Mouse (Mus musculus): ENCODE measurements around the gene Etv6.
A peak's percentile ranks its signal among the peaks of the same experiment; 100 is the strongest.

Etv6 gene

GRCm38 (mm10) chr6:134171235-134171634 is 135.7 kb downstream of the Etv6 start:
- DNase-seq (ENCODE audit: low spot score) = no peak

- no peak for DNase-seq (ENCODE audit: low spot score)
Measured at GRCm38 (mm10) chr6:134171906-134172728, 136.6 kb downstream of the Etv6 start.

GRCm38 (mm10) chr6:134173439-134173838 is 137.9 kb downstream of the Etv6 start:
- DNase-seq (ENCODE audit: low spot score) = no peak

- no peak for DNase-seq (ENCODE audit: low spot score)
Measured at GRCm38 (mm10) chr6:134175059-134175458, 139.6 kb downstream of the Etv6 start.

- no peak for DNase-seq (ENCODE audit: low spot score)
Measured at GRCm38 (mm10) chr6:134177196-134177595, 141.7 kb downstream of the Etv6 start.

- no peak for DNase-seq (ENCODE audit: low spot score)
Measured at GRCm38 (mm10) chr6:134182301-134182948, 146.9 kb downstream of the Etv6 start.

- no peak for DNase-seq (ENCODE audit: low spot score)
Measured at GRCm38 (mm10) chr6:134183592-134184342, 148.3 kb downstream of the Etv6 start.

GRCm38 (mm10) chr6:134186286-134186903 is 150.9 kb downstream of the Etv6 start:
- no peak for DNase-seq (ENCODE audit: low spot score)

- DNase-seq (ENCODE audit: low spot score) = no peak
Measured at GRCm38 (mm10) chr6:134188719-134189118, 153.2 kb downstream of the Etv6 start.

GRCm38 (mm10) chr6:134189174-134189573 is 153.7 kb downstream of the Etv6 start:
- DNase-seq (ENCODE audit: low spot score) = no peak

- DNase-seq (ENCODE audit: low spot score) = peak; percentile 12
Measured at GRCm38 (mm10) chr6:134189575-134190132, 154.2 kb downstream of the Etv6 start.

- no peak for DNase-seq (ENCODE audit: low spot score)
Measured at GRCm38 (mm10) chr6:134190597-134191278, 155.2 kb downstream of the Etv6 start.

GRCm38 (mm10) chr6:134192710-134193109 is 157.2 kb downstream of the Etv6 start:
- DNase-seq (ENCODE audit: low spot score) = no peak

GRCm38 (mm10) chr6:134199895-134200294 is 164.4 kb downstream of the Etv6 start:
- DNase-seq (ENCODE audit: low spot score) = no peak

GRCm38 (mm10) chr6:134200577-134200976 is 165.1 kb downstream of the Etv6 start:
- no peak for DNase-seq (ENCODE audit: low spot score)

GRCm38 (mm10) chr6:134202176-134202575 is 166.7 kb downstream of the Etv6 start:
- DNase-seq (ENCODE audit: low spot score) = no peak

GRCm38 (mm10) chr6:134205163-134205562 is 169.7 kb downstream of the Etv6 start:
- DNase-seq (ENCODE audit: low spot score) = no peak

- DNase-seq (ENCODE audit: low spot score) = no peak
Measured at GRCm38 (mm10) chr6:134205726-134206125, 170.2 kb downstream of the Etv6 start.

GRCm38 (mm10) chr6:134206251-134206650 is 170.8 kb downstream of the Etv6 start:
- DNase-seq (ENCODE audit: low spot score) = no peak

GRCm38 (mm10) chr6:134207391-134208179 is 172.1 kb downstream of the Etv6 start:
- no peak for DNase-seq (ENCODE audit: low spot score)
